Mouse (Mus musculus): Measurements from ENCODE around the gene Clec10a.

DNA sequence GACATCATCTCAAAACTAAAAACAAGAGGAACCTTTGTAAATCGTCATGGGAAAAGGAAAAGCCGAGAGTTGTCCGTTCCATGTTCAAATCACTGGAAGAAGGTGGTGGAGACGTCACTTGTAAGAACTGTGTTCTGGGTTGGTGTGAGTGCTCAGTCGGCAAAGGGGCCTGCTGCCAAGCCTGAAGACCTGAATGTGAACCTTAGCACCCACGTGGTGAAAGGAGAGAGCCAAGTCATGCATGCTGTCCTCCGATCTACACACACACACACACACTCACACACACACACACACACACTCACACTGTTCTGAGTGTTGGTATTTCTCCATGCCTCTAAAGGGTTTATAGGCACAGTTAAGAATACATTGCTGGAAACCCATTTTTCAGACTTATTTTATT, 15.2 kb downstream of the Clec10a start:
- TF ChIP-seq POLR2A (IDR thresholded peaks at IDR 0.05; ENCODE audit: borderline replicate concordance, control insufficient read depth, low read depth, low read length) (no peak), CTCF (IDR thresholded peaks at IDR 0.05; ENCODE audit: control insufficient read depth, insufficient read depth, low read length) (no peak)

All from bone marrow, adult 2 months (tissue).